Mouse (Mus musculus) heart, adult 8-10 months (tissue): ENCODE results near the gene Insm1. TPM values are rescaled to one million over a fixed set of nuclear protein-coding genes. Genes with fewer than 3 reads are reported as not detected.

Experiments
- DNase-seq: peaks from one replicate; pipeline ENCODE4 v3.0.0; 2022; ENCODE audit warnings: low spot score
- total RNA-seq, 4 experiments: library from RNA; stranded (reverse); gene quantifications; 2 replicates each; pipeline ENCODE4 v1.2.4; 2022

Insm1 gene
- total RNA-seq, 4 experiments from 2014 or later = not detected

DNA sequence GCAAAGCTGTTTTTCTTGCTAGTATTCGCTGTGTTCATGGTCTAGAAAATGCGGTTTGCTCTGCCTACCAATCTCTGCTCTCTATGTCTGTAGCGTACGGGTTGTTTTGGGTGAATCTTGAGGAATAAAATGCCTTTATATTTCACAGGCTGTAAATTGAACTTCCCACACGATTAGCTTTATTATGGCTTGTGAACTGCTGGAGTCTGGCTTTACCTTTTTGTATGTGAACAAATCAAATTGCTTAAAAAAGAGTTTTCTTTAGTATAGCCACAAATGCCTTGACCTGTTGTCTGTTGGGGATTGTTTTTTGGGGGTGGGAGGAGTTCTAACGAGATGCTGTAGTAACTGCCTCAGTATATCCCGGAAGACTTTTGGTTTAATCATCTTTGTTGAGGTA, 2.4 kb downstream of the Insm1 start:
- DNase-seq = no peak

DNA sequence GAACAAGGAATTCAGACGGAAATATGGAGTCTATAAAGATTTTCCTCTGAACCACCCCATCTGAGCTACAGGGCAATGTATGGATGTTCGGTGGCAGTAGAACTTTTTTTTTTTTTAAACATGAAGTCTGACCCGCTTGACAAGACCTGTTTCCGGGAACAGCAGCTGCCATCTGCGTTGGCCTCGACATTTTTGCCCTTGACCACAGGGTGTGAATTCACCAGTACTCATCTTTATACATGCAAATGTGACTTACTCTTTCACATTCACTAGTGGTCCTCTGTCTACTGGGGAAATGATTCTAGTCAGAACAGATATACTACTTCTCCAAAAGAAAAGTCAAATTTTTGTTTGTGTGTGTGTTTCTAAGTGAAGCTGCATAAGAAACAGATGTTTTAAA, 4.1 kb downstream of the Insm1 start:
- no peak for DNase-seq

DNA sequence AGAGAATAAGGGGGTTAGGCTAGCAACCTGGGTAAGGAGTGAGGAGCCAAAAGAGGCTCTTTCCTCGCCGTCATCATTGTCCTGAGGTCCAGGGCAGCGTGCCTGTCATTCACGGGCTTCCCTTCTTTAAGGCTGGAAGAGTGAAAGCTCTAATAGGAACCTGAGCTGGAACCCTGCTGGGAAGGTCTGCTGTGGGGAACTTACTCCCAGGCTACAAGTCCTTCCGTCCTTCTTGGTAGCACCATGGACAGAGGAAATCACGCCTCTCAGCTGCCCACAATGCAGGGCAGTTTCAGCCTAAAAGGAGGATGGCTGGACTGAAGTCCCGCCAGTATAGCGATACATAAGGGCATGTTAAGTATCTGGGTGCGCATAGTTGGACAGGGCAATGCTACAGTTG, 4.8 kb downstream of the Insm1 start:
- no peak for DNase-seq

DNA sequence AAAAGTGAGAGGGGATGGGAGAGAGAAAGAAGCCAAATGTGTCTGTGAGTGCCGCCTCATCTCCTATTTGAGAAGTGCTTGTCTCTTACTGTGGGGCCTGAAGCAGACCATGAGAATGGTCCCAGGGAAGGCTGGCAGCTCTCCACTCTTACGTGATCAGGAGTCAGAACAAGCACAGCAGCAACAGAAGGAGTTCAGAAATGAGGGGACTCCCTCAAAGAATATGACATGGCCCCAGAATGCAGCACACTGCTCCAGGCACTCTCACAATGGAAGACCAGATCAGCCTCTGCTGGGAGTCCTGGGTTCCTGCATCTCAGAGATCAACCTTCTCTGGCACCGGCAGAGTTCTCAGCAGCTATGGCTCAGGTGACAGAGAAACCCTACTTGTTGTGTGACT, 5.9 kb downstream of the Insm1 start:
- DNase-seq = no peak

DNA sequence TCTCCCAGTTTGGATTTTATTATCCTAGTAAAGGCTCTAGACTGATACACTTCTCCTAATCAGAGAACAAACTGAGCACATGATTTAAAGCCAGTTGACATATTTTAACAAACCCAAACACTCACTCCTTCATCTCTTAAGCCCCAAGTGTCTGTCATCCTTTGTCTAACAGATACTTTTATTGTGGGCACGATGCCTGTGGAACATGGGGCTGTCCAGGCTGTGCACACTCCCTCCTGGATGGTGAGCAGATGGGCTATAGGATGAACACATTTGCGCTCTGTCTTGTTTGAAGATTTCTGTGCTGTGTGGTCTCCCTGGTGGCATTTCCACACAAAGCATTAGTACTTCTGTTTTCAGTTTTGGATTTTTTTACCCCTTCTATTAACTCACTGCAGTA, 6.7 kb downstream of the Insm1 start:
- DNase-seq = no peak

DNA sequence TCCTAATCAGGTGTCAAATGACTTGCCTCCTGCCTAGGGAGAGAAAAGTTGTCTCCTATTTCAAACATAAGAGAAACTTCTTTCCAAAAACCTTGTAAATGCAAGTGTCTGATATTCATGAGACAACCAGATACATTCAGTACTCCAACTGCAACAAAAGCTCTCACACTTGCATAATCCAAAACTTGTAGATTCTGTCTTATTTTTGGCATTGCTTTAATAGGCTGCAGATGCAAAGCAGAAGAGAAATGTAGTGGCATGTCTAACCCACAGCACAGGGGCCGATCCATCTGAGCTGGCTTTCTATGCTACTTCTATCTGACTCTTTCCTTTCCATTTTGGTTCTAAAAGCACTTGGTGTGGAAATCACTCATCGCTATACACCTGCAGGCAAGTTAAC, 9.8 kb downstream of the Insm1 start:
- DNase-seq = no peak

DNA sequence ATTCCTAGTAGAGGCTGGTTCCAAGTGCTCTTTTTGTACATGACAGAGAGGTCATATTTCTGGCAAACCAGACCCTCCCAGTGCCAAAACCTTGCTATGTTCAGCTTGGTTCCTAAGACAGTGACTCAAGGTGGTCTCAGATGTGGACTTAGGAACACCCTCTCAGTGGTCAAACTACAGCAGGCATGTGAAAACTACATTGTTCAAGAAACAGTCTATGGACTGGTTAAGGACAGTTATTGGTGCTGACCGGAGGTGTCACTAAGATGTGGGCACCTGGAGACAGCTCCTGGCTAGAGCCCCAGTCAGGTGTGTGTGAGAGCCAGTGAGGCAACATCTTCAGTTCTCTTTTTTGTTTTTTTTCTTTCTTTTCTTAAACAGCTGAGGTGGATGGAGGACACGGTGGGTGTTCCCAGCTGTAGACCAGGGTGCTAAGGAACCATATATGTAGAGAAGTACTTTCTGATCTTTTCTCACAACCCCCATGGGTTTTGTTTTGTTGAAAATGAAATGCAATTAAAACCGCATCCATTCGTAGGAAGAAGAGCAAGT, 17.6 kb downstream of the Insm1 start:
- DNase-seq = no peak

DNA sequence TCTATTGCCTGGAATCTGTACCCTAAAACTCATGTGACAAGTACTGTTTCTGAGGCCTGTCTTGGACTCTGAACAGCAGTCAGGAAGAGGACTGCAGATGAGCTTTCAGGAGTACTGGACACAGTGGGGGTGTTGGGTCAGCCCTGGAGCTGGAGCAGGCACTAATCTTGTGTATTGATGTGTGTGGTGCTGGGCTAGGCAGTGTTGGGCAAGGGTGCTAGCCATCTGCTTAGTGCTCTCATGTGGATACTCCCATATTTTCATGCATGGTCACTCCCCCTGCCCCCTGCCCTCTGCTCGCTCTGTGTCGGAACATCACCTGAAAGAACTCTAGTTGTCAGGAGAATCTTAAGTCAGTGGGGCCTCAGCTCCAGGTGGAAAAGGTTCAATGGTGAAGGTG, 22.3 kb downstream of the Insm1 start:
- DNase-seq = no peak

DNA sequence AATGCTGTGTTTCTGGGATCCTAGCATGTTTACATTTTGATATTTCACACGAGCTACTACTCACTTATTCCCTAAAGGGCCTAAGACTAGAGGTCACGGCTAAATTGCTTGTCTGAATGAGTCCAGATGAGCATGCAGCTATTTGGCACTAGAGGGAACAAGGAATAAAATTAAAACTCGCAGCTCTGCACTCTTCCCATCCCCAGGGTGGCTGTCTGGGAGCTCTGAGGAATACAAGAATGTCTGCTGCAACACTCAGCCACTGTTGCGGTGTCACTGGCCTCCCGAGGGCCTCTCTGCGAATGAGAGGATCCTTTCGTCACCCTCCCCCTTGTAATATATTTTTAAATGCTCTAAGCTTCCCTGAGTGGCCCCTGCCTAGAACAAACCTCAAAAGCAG, 23.7 kb downstream of the Insm1 start:
- DNase-seq = no peak

DNA sequence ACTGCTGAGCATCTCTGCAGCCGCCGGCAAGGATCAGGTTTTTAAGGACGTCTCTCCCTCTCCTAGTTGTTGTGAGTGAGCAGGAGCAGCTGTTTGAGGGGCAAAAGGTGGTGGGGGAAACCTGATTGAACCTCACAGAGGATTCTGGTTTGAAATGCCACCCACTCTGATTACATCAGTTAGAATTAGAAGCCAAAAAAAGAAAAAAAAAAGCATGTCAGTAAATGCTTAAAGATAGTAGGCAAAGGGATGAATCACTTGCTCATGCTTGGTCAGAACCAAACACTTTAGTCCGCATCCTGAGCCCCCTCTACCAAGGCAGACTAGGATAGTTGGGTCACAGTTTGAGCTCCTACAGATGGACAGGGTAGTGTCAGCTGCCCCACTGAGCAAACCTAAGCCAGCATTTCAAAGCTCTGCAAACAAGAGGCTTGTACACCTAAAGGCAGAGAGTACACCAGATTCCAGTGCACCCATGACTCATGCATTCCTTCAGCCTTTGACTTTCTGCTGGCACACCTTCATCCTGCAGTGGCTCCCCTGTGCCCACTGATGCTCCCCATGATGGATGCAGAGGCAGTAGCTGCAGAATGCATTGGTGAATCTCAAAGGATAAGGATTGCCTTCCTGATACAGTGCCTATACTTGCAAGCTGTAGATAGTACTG, 24.8 kb downstream of the Insm1 start:
- DNase-seq = no peak

DNA sequence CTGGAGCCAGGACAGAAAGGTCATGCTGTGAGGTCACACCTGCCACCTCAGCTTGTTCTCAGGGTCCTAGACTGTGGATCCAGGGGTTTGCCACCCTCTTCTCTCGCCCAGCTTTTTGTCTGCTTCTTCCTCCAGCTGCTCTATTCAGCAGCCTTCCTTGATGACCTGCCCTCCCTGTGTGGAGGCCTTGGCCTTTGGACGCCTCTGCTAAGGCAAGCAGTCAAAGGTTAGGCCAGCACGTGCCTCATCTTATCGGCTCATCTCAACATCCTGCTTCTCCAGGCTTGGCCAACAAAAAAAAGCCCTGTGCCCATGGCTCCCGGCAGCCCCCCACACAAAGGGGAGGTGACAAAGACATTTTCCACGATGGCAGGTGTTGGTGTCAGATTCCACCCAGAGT, 25.9 kb downstream of the Insm1 start:
- DNase-seq = no peak

DNA sequence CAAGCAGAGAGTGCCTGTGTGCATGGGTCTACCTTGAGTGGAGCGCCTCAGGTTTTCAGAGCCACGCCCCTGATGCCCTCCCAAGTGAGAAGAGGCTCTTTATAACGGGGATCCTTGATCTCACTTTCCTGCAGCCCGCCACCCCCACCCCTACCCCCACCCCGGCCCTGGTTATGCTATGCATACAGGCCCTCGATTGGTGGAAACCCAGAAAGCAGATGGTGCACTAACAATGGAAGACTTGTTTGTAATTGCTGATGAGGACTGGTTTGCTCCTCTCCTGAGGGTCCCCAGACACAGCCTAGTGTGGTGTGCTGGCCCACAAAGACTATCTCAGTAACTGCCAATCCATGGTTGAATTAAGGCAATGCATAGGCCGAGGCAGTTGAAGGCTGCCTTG, 27.3 kb downstream of the Insm1 start:
- no peak for DNase-seq

DNA sequence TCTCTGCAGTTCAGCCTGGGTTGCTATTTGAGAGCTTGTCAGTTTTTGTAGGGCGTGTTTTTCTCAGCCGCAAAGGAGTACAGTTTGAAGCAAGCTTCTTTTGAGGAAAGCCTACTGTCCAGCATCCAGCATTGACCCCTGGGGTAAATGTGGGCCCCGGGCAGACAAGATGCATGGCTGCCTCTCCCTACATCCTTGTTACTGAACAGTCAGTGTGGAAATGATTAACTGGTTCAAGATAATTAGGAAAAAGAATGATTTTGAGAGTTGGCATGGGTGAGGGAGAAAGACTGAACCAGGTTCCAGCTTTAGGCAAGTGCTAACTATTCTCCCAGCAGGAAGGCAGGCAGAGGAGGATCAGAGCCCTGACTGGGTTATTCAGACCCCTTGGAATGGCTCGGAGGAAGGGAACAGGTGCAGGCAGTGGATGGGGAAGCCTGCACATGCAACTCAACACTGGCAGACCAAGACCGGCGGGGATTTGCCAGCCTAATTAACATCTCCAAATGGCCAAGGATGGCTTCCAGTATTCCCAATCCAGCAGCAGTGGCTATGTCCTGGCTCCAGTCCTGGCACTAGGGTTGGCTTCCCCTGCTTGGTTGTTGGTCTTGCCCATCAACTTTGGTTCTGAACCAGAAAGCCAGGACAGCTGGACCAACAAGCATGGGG, 28.6 kb downstream of the Insm1 start:
- no peak for DNase-seq

DNA sequence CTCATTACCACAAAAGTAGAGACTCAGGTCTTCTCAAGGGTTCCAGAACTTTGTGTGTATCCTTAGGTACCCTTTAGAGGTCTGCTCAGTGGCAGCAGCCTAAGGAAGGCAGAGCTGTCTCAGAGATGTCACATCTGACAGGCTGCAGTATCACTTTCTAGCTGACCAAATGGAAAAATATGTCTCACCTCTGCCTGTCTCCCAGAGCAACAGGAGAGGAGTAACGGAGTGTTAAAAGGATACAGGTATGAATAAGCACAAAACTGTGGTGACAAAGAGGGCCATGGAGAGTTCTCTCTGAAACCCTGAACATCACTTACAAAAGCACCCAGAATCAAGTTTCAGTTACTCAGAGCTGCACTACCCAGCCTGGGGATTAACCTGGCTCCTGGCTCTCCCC, 32.7 kb downstream of the Insm1 start:
- no peak for DNase-seq

DNA sequence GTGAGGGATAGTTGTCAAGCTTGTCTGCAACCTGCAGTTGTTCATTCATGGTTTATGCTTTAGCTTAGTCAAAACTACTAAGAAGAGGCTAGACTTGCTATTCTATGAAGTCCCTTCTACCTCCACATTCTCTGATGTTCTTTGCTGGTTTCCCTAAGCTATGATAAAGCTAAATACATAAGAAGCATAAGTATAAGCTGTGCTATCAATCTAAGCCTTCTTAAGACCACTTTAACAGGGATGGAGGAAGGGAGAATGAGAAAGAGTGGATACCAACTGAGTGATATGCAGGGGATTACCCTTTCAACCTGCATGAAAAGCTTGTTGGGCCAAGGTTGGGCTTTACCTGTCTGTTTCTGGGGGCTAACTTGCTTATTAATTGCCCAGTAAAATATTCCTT, 33.9 kb downstream of the Insm1 start:
- no peak for DNase-seq

DNA sequence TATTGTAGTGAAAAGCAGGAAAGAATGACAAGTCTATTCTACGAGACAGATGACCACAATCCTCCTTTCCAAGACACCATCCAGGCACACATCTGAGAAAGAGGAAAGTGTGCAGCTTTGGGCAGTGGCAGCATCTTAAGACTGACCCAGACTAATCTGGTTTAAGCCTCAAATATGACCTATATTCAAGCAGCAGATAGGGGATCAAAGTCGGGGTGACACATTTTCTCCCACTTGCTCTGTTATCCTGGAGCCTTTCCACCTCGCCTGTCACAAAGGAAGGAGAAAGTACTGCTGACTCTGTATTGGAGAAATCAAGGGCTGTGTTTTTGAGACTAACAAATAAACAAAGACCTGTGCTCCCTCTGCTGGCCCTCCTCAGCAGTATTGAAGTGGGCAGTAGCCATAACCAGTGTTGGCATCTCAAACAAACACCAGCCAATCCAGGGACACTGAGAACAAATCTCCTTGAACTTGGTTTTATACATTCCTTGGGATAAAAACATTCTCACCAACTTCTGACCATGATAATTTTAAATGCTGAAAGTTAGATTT, 34.7 kb downstream of the Insm1 start:
- DNase-seq = no peak

DNA sequence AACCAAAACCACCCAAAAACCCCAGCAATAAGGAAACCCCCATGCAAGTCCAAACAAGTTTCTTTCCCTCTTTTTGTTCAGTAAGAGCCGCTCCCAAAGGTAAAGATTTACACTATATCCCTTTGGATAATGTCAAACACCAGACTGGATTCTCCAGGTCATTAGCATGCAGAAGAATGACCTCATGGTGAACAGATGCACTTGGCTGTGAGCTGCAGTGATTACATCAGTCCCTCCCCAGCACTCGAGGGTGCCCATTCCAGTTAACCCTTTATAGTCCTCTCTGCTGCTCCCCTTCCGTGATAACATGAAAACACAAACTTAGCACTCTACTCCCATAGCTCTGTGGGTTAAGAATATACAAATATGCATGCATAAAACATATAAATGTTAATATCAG, 35.3 kb downstream of the Insm1 start:
- DNase-seq = no peak

DNA sequence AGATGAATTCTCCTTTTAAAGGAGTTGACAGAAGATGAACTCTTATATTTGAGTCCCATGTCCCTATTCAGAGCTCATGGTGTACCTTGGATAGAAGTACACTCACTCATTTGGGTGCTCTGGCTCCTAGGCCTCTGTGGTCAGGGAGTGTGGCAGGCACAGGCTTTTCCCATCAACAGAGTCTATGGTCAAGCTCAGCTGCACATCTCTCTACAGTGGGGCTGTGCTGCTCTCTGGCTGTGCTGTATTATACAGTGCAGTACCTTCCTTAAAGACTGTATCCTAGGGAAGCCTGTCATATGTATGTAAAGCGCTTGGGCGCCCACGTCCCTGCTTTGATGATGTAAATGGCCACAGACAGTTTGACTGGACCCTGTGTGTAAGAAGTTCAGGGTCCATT, 35.9 kb downstream of the Insm1 start:
- no peak for DNase-seq

DNA sequence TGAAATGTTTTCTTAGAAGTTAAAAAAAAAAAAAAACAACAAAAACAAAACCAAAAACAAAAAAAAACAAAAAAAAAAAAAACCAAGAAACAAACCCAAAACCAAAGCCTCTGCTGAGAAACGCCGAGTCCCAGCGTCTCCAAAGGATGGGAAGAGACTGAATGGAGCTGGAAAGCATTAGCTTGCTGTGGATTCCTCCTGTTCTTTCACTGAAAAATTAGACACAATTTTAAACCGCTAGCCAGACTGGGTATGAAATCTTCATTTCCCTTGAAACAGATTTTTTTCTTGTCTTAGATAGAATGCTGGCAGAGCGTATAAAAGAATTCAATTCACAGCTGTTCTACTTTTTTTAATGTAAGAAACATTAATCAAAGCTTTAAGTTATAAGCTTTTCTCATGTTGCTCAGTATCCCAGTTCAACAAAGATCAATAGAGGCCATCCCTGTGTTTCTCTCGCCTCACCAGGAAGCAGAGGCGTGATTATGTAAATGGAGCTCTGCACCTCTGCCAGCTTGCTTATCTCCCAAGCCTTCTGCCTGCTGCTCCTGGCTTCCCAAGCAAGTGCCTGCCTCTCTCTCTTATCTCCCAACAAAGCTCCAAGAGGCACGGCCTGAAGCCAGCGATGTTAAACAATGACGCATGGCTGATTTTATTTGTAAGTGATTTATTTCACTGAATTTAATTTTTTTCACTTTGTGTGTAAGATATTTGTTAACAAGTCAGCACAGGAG, 37.2 kb downstream of the Insm1 start:
- DNase-seq = peak; percentile 56

DNA sequence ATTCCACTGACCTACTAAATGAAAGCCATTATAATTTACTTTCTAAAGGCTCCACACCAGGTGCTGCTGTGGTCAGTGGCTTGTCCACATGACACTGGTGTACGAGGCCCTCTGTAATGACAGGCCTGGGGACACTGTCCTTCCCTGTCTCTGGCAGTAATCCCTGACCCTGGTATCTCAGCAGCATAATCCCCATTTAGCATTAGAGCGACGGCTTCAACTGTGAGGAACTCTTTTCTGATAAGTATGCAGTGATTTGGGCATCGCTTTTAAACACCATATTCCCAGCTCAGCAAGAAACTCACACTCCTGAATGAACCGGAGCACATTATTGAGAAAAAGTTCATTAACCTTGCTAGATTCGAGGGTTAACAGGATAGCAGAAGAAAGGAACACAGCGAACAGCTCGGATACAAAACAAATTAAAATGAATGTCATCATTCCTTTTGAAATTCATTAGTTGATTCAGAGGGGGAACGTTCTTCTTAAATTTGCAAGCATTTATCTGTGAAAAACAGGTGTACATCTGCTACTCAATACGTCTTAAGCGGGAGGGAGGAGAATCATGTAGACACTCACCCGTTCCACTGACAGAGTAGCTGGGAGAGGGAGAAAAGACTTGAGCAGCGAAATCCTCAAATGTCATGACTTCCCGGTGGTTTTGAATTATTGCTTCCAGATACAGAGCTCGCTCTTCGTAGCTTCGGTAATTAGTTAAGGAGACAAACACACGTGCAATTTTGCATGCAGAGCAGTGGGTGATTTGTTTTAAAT, 38.3 kb downstream of the Insm1 start:
- DNase-seq = no peak

DNA sequence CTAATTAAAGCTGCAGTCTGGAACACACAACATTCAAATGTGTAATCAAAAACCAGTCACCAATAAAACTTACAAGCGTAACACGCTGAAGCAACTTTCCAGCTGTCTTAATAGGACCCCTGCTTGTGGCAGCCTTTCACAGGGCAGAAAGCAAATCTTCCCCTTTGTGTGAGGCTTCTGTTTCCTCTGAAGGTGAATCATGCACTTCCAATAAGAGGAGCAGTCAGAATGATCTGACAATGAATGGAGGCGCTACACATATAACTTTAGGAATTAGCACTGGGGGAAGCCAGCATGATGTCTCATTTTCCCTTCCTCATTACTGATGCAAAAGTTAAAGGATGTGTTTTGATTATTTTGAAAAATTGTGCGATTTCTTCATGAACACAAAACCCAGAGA, 39.4 kb downstream of the Insm1 start:
- no peak for DNase-seq

DNA sequence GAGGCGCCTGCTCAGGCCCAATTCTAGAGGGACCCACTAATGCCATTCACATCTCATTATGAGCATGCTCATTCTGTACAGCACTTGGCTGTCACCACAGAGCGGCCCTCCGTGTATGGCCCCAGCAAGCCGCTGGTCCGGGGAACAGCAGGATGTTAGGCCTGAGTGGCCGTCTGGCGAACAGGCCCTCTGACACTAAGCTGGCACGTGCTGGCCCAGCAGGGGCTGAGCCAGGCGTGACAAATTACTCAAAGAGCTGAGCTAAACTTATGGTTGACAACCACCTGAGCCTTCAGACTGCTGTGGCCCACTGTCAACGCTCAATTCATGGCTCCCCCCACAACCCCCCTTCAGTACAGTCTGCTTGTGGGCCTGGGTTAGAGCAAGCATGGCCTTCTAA, 40.5 kb downstream of the Insm1 start:
- no peak for DNase-seq
